Mouse (Mus musculus): Measurements from ENCODE around the gene Mettl26. TPM values are rescaled to one million over a fixed set of nuclear protein-coding genes. Genes with fewer than 3 reads are reported as not detected.

The Mettl26 gene
- 100 to 1,000 TPM in 1 of 2 experiments, 10 to 100 TPM in 1; 82.0 to 102 TPM for polyA plus RNA-seq (2017; shearing (Covaris generic))

GRCm38 (mm10) chr17:25874721-25875170 is at the start of gene Mettl26:
Mettl26 (plus strand) TSS chr17:25875074.

GRCm38 (mm10) chr17:25828712-25829557 is 45.9 kb upstream of the Mettl26 start, which contains the start of gene Jmjd8:
Jmjd8 (plus strand) TSS chr17:25828867.

GRCm38 (mm10) chr17:25833291-25833663 is 41.6 kb upstream of the Mettl26 start, which contains the start of gene Stub1:
Stub1 (minus strand) TSS chr17:25833404.

GRCm38 (mm10) chr17:25837076-25837410 is 37.8 kb upstream of the Mettl26 start, which contains the start of gene Rhbdl1:
Rhbdl1 (minus strand) TSS chr17:25837295.

GRCm38 (mm10) chr17:25841117-25841880 is 33.6 kb upstream of the Mettl26 start, which contains the start of gene Gm20683:
Gm20683 (minus strand) TSS chr17:25841763.

GRCm38 (mm10) chr17:25844396-25844901 is 30.4 kb upstream of the Mettl26 start, which contains the start of gene Rhot2:
Rhot2 (minus strand) TSS chr17:25844851.

GRCm38 (mm10) chr17:25860832-25861703 is 13.8 kb upstream of the Mettl26 start, which contains the start of gene Wdr90:
Wdr90 (minus strand) TSS chr17:25861501.

GRCm38 (mm10) chr17:25868601-25869191 is 6.2 kb upstream of the Mettl26 start, which contains the start of gene Mcrip2:
Mcrip2 (minus strand) TSS chr17:25868764.

GRCm38 (mm10) chr17:25880196-25880910 is 5.5 kb downstream of the Mettl26 start, which contains the start of gene Wfikkn1:
Wfikkn1 (minus strand) TSS chr17:25880858.

GRCm38 (mm10) chr17:25919144-25919785 is 44.4 kb downstream of the Mettl26 start, which contains the start of gene Rab40c:
Rab40c (minus strand) TSS chr17:25919727.

Other genes starting within 250 kb of the Mettl26 start
- gene Gng13, start 157.9 kb upstream of the Mettl26 start, polyA plus RNA-seq (2017; shearing (Covaris generic)), result not detected
- 1 to 10 TPM; 5.2 to 5.4 TPM for gene Chtf18, start 147.7 kb upstream of the Mettl26 start, polyA plus RNA-seq (2017; shearing (Covaris generic))
- gene Rpusd1, start 147.4 kb upstream of the Mettl26 start, polyA plus RNA-seq (2017; shearing (Covaris generic)), result 10 to 100 TPM; 15.3 to 15.4 TPM
- gene Mslnl, start 139.0 kb upstream of the Mettl26 start, polyA plus RNA-seq (2017; shearing (Covaris generic)), result not detected
- gene Msln, start 120.7 kb upstream of the Mettl26 start, polyA plus RNA-seq (2017; shearing (Covaris generic)), result under 1 TPM in 1 of 2 experiments, not detected in 1; 0.26 TPM
- gene Narfl, start 101.3 kb upstream of the Mettl26 start, polyA plus RNA-seq (2017; shearing (Covaris generic)), result 10 to 100 TPM; 18.7 to 25.8 TPM
- gene Haghl, start 89.4 kb upstream of the Mettl26 start, polyA plus RNA-seq (2017; shearing (Covaris generic)), result 10 to 100 TPM; 46.8 to 50.3 TPM
- gene Ccdc78, start 88.5 kb upstream of the Mettl26 start, polyA plus RNA-seq (2017; shearing (Covaris generic)), result under 1 TPM; 0.59 to 0.72 TPM
- gene Fam173a, start 82.2 kb upstream of the Mettl26 start, polyA plus RNA-seq (2017; shearing (Covaris generic)), result 100 to 1,000 TPM; 177 to 212 TPM
- gene AC134908.4, start 79.4 kb upstream of the Mettl26 start, polyA plus RNA-seq (2017; shearing (Covaris generic)), result 1 to 10 TPM in 1 of 2 experiments, not detected in 1; 1.1 TPM
- gene Metrn, start 77.9 kb upstream of the Mettl26 start, polyA plus RNA-seq (2017; shearing (Covaris generic)), result 10 to 100 TPM; 37.5 to 46.1 TPM
- not detected for gene Fbxl16, start 66.0 kb upstream of the Mettl26 start, polyA plus RNA-seq (2017; shearing (Covaris generic))
- 10 to 100 TPM; 22.8 to 29.5 TPM for gene Wdr24, start 51.4 kb upstream of the Mettl26 start, polyA plus RNA-seq (2017; shearing (Covaris generic))
- gene Jmjd8, start 46.2 kb upstream of the Mettl26 start, polyA plus RNA-seq (2017; shearing (Covaris generic)), result 10 to 100 TPM; 16.2 to 25.7 TPM
- 100 to 1,000 TPM; 130 TPM for gene Stub1, start 41.7 kb upstream of the Mettl26 start, polyA plus RNA-seq (2017; shearing (Covaris generic))
- gene Rhbdl1, start 37.8 kb upstream of the Mettl26 start, polyA plus RNA-seq (2017; shearing (Covaris generic)), result 1 to 10 TPM; 1.5 to 3.3 TPM
- 1 to 10 TPM; 2.5 to 3.2 TPM for gene Gm20683, start 33.3 kb upstream of the Mettl26 start, polyA plus RNA-seq (2017; shearing (Covaris generic))
- 10 to 100 TPM; 32.6 to 40.3 TPM for gene Rhot2, start 30.2 kb upstream of the Mettl26 start, polyA plus RNA-seq (2017; shearing (Covaris generic))
- 10 to 100 TPM in 1 of 2 experiments, 1 to 10 TPM in 1; 5.7 to 11.5 TPM for gene Wdr90, start 13.6 kb upstream of the Mettl26 start, polyA plus RNA-seq (2017; shearing (Covaris generic))
- 1 to 10 TPM; 4.5 to 5.5 TPM for gene Mcrip2, start 6.3 kb upstream of the Mettl26 start, polyA plus RNA-seq (2017; shearing (Covaris generic))
- 1 to 10 TPM; 1.5 to 1.9 TPM for gene Wfikkn1, start 5.8 kb downstream of the Mettl26 start, polyA plus RNA-seq (2017; shearing (Covaris generic))
- gene Rab40c, start 44.7 kb downstream of the Mettl26 start, polyA plus RNA-seq (2017; shearing (Covaris generic)), result 10 to 100 TPM; 15.4 to 25.0 TPM
- gene Pigq, start 69.9 kb downstream of the Mettl26 start, polyA plus RNA-seq (2017; shearing (Covaris generic)), result 10 to 100 TPM; 25.0 to 52.5 TPM
- not detected for gene Nhlrc4, start 69.9 kb downstream of the Mettl26 start, polyA plus RNA-seq (2017; shearing (Covaris generic))
- under 1 TPM in 1 of 2 experiments, not detected in 1; 0.17 TPM for gene A930017K11Rik, start 77.5 kb downstream of the Mettl26 start, polyA plus RNA-seq (2017; shearing (Covaris generic))
- 10 to 100 TPM; 21.3 to 28.1 TPM for gene Capn15, start 110.7 kb downstream of the Mettl26 start, polyA plus RNA-seq (2017; shearing (Covaris generic))
- gene Rab11fip3, start 194.5 kb downstream of the Mettl26 start, polyA plus RNA-seq (2017; shearing (Covaris generic)), result 10 to 100 TPM; 10.7 to 12.3 TPM
- gene Decr2, start 215.3 kb downstream of the Mettl26 start, polyA plus RNA-seq (2017; shearing (Covaris generic)), result 10 to 100 TPM; 23.0 to 30.8 TPM
- 10 to 100 TPM in 1 of 2 experiments, 1 to 10 TPM in 1; 2.7 to 15.3 TPM for gene Nme4, start 220.5 kb downstream of the Mettl26 start, polyA plus RNA-seq (2017; shearing (Covaris generic))
- 10 to 100 TPM; 10.9 to 27.2 TPM for gene Tmem8, start 238.2 kb downstream of the Mettl26 start, polyA plus RNA-seq (2017; shearing (Covaris generic))
- gene Mrpl28, start 248.4 kb downstream of the Mettl26 start, polyA plus RNA-seq (2017; shearing (Covaris generic)), result 10 to 100 TPM; 66.4 to 87.1 TPM